Mouse (Mus musculus): Measurements from ENCODE around the gene Pmm2.

GRCm38 (mm10) chr16:8665367-8665766, 27.9 kb downstream of the Pmm2 start:
- TF ChIP-seq CTCF (IDR thresholded peaks at IDR 0.05; ENCODE audit: insufficient read depth, low read length) (no peak), POLR2A (IDR thresholded peaks at IDR 0.05; ENCODE audit: borderline replicate concordance, extremely low read depth, low read depth, low read length) (no peak)

Data from lung, adult 2 months (tissue).